Comparison of ENCODE assay signal across 10 mouse cellular contexts in the genomic region with DNA sequence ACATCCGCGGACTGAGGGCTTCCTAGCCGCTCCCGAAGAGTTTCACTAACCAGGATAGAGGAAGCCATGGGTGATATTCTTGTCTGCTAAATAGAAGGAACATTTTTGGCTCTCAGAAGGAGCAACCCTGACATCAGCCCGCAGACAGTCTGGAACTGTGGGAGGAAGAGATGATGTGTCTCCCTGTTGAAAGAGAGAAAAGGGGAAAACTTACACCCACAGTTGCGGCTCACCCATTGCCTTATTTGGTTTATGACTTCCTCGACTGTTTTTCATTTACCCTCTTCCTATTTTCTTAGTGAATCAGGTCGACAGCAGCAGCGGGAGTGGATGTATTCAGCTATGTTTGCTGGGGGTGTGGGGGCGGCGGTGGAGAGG.
A peak's percentile ranks its signal among the peaks of the same experiment; 100 is the strongest.
DNase-seq lines count a peak whose midpoint lies in the region; ATAC-seq and TF ChIP-seq lines count a peak whose summit lies in the region.
"Had no signal": no experiment of that assay in that cellular context is flagged by ENCODE, and none has a peak within 500 bp of the region (broad histone marks: within the 10 kb centered on the region; RNA-seq: fewer than 3 reads in every experiment).

No protein-coding gene starts in this region.

- no peak overlapping the region for H3K9ac ChIP-seq in kidney, postnatal 0 days (ENCODE audit: low read depth, low read length)
- no peak overlapping the region for H3K9ac ChIP-seq in limb, embryonic 11.5 days (ENCODE audit: low read length)

- no peaks in the 10 kb centered on the region for H3K79me3 ChIP-seq in C2C12 (ENCODE audit: low read depth)

- peak overlapping the region; percentile 54 for H3K27ac ChIP-seq in kidney, postnatal 0 days
- H3K27ac ChIP-seq in limb, embryonic 11.5 days (replicated peaks; ENCODE audit: low read depth, low read length), result no peak overlapping the region
- H3K27ac ChIP-seq in forebrain, embryonic 10.5 days, result no peak overlapping the region

- H3ac ChIP-seq in C2C12 (ENCODE audit: control insufficient read depth, insufficient read length, low read depth), result no peak overlapping the region

- H3K27me3 ChIP-seq in kidney, postnatal 0 days (ENCODE audit: insufficient read depth, low read length), result no peaks in the 10 kb centered on the region
- H3K27me3 ChIP-seq in C2C12 (ENCODE audit: control insufficient read depth, insufficient read depth, insufficient read length), result no peaks in the 10 kb centered on the region
- no peaks in the 10 kb centered on the region for H3K27me3 ChIP-seq in limb, embryonic 11.5 days (ENCODE audit: control insufficient read depth, insufficient read depth, low read length)
- no peaks in the 10 kb centered on the region for H3K27me3 ChIP-seq in forebrain, embryonic 10.5 days (ENCODE audit: poor library complexity, severe bottlenecking)

- H3K4me3 ChIP-seq in kidney, postnatal 0 days (replicated peaks; ENCODE audit: low read depth, low read length), result peak overlapping the region; percentile 20
- H3K4me3 ChIP-seq in C2C12 (ENCODE audit: insufficient read depth, poor library complexity, severe bottlenecking), result peak overlapping the region; percentile 11
- H3K4me3 ChIP-seq in limb, embryonic 11.5 days (ENCODE audit: low read depth, low read length), result no peak overlapping the region
- no peak overlapping the region for H3K4me3 ChIP-seq in forebrain, embryonic 10.5 days

- no peak for DNase-seq in frontal cortex, postnatal 14 days (ENCODE audit: low spot score in 2 of 2)
- peak; percentile 65 for DNase-seq in kidney, postnatal 0 days (ENCODE audit: low spot score)
- no peak for DNase-seq in kidney, postnatal 36 days
- DNase-seq in limb, embryonic 11.5 days (ENCODE audit: low spot score), result no peak
- DNase-seq in forebrain, embryonic 10.5 days (ENCODE audit: extremely low spot score, low spot score), result no peak
- no peak for DNase-seq in layer of hippocampus, adult 8-10 months (ENCODE audit: low spot score in 2 of 2)
- DNase-seq: cerebellum, adult 11-12 months had no signal

- no peaks in the 10 kb centered on the region for H3K4me1 ChIP-seq in kidney, postnatal 0 days (replicated peaks; ENCODE audit: insufficient read depth, low read length)
- no peaks in the 10 kb centered on the region for H3K4me1 ChIP-seq in limb, embryonic 11.5 days (ENCODE audit: control insufficient read depth, insufficient read depth, low read length)
- peaks cover 10% of the 10 kb centered on the region; the same call in 1 of the 2 replicates for H3K4me1 ChIP-seq in forebrain, embryonic 10.5 days

- H3K79me2 ChIP-seq in C2C12 (ENCODE audit: control insufficient read depth, insufficient read depth), result no peaks in the 10 kb centered on the region

- H3K4me2 ChIP-seq in kidney, postnatal 0 days (ENCODE audit: low read length), result peak overlapping the region; percentile 48
- H3K4me2 ChIP-seq in limb, embryonic 11.5 days (ENCODE audit: low read depth, severe bottlenecking), result peak overlapping the region; percentile 12; the same call in 1 of the 2 replicates

- no peaks in the 10 kb centered on the region for H3K9me3 ChIP-seq in kidney, postnatal 0 days (replicated peaks; ENCODE audit: low read length)
- H3K9me3 ChIP-seq in limb, embryonic 11.5 days (ENCODE audit: control insufficient read depth, low read length), result no peaks in the 10 kb centered on the region
- H3K9me3 ChIP-seq in forebrain, embryonic 10.5 days, result no peaks in the 10 kb centered on the region

- WGBS in kidney, postnatal 0 days, result 22% methylated on average over 11 of the region's 11 CpGs
- WGBS in limb, embryonic 11.5 days, result 13% methylated on average over 11 of the region's 11 CpGs
- 82% methylated on average over 11 of the region's 11 CpGs for WGBS in forebrain, embryonic 10.5 days

- peak; percentile 99 for ATAC-seq in frontal cortex, adult (ENCODE audit: low TSS enrichment)
- ATAC-seq in kidney, postnatal 0 days (replicated peaks; ENCODE audit: low FRiP score, low read depth), result no peak
- no peak for ATAC-seq in limb, embryonic 11.5 days (ENCODE audit: insufficient number of reproducible peaks, low FRiP score, low TSS enrichment, low read depth)
- ATAC-seq: intestine, embryonic 16.5 days had no signal

- no peaks in the 10 kb centered on the region for H3K36me3 ChIP-seq in kidney, postnatal 0 days (ENCODE audit: insufficient read depth, low read length)
- H3K36me3 ChIP-seq in C2C12 (ENCODE audit: control insufficient read depth, insufficient read depth), result no peaks in the 10 kb centered on the region
- no peaks in the 10 kb centered on the region for H3K36me3 ChIP-seq in limb, embryonic 11.5 days (ENCODE audit: control insufficient read depth, insufficient read depth, low read length)
- no peaks in the 10 kb centered on the region for H3K36me3 ChIP-seq in forebrain, embryonic 10.5 days (replicated peaks)

- no peak for TF ChIP-seq CTCF in kidney, postnatal 0 days (IDR thresholded peaks at IDR 0.05; ENCODE audit: low read depth)
- TF ChIP-seq CTCF in C2C12 (IDR thresholded peaks at IDR 0.05; ENCODE audit: control insufficient read depth, insufficient read depth, insufficient read length), result no peak

TF ChIP-seq in C2C12, 6 proteins besides CTCF, POLR2A, EP300 and RAD21:
- TF ChIP-seq MAX (IDR thresholded peaks at IDR 0.05), result peak; percentile 18
- TF ChIP-seq FOSL1 (IDR thresholded peaks at IDR 0.05; ENCODE audit: insufficient read depth, low read length, poor library complexity, severe bottlenecking), result no peak
TF ChIP-seq in C2C12: peak in this region for 1.

Comparison
In these comparisons a context has a peak if more than half of its experiments do, and no peak if none do; other contexts are left out.
1. H3K4me3 ChIP-seq: peak in kidney, postnatal 0 days (single experiment) and C2C12 (single experiment); none in limb, embryonic 11.5 days (single experiment) and forebrain, embryonic 10.5 days (single experiment).